Mouse (Mus musculus): Measurements from ENCODE around the gene Smim26. TPM values are rescaled to one million over a fixed set of nuclear protein-coding genes. Genes with fewer than 3 reads are reported as not detected.

Gene Smim26
- total and polyA plus RNA-seq, 2 experiments from 2014 or later = 18.9 to 72.7 TPM

DNA sequence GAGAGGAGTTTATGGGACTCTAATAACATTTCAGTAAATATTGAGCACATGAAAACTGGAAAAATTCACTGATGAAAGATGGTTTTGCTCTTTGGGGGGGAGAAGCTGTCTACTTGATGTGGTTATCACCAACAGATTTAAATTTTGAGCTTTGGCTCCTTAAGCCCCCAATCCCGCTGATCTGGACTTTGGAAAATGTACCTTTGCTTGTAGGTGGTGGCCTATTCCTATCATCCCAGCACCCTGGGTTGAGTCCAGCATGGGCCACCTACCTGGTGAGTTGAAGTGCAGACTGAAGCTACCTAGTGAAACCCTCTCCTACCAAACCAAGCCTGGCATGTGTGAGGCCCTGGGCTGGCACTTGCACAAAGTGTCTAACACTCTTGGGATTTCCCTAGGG is 7.7 kb downstream of the Smim26 start:
- Histone ChIP-seq H3K4me2 (ENCODE audit: low read depth, low read length) (no peak overlapping the region), H3K9ac (replicated peaks; ENCODE audit: low read length) (no peak overlapping the region), H3K4me1 (ENCODE audit: insufficient read depth, low read length) (no peaks in the 10 kb centered on the region), H3K4me3 (ENCODE audit: low read length) (no peak overlapping the region), H3K36me3 (ENCODE audit: insufficient read depth, low read length) (peaks cover under 1% of the 10 kb centered on the region; the same call in 1 of the 2 replicates), H3K27me3 (ENCODE audit: insufficient read depth, low read length) (no peaks in the 10 kb centered on the region), H3K27ac (no peak overlapping the region), H3K9me3 (ENCODE audit: low read length) (no peaks in the 10 kb centered on the region)
- WGBS = 93% methylated on average over 1 of the region's 1 CpGs
- no peak for TF ChIP-seq CTCF (IDR thresholded peaks at IDR 0.05; ENCODE audit: low read depth)
- ATAC-seq = no peak
- no peak for DNase-seq (ENCODE audit: low spot score)

DNA sequence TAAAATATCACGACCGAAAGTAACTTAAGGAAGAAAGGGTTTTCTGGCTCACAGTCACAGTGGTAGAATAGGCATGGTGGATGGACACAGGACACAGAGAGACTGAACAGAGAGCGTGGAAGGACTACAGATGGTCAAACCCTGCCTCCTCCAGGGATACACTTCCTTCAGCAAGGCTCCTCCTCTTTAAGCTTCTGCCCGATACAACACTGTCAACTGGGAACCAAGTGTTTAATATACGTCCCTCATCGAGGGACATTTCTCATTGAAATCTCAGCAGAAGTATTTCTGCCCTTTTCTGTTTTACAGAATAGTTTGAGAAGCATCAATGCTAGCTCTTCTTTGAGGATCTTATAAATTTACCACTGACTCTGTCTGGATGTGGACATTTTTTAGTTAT is 20.1 kb downstream of the Smim26 start:
- WGBS = 93% methylated on average over 6 of the region's 6 CpGs
- H3K4me1 ChIP-seq (ENCODE audit: insufficient read depth, low read length) = no peaks in the 10 kb centered on the region
- no peaks in the 10 kb centered on the region for H3K27me3 ChIP-seq (ENCODE audit: insufficient read depth, low read length)

DNA sequence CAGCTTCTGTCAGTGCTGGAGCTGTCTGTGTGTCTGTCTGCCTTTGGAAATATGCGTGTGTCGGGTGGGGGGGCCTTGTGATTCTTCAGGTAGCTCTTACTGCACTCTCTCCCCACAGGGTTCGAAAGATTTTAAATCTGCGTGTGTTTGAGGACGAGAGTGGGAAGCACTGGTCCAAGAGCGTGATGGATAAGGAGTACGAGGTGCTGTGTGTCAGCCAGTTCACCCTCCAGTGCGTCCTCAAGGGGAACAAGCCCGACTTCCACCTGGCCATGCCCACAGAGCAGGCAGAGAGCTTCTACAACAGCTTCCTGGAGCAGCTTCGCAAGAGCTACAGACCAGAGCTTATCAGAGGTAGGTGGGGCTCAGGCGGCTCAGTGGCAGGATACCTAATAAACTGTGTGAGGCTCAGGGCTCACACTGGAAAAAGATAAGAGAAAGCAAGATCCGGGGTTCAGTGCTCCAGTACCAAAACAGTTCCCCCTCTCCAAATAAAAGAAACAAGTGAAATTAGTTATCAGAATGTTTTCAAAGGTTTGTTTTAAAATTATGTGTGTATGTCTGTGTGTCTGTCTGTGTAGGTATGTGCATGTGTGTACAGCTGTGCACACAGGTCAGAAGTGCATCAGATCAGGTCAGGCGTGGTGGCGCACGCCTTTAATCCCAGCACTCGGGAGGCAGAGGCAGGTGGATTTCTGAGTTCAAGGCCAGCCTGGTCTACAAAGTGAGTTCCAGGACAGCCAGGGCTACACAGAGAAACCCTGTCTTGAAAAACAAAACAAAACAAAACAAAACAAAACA is 23.4 kb downstream of the Smim26 start:
- Histone ChIP-seq H3K9me3 (ENCODE audit: low read length) (no peaks in the 10 kb centered on the region), H3K9ac (replicated peaks; ENCODE audit: low read length) (no peak overlapping the region), H3K27ac (no peak overlapping the region), H3K4me1 (ENCODE audit: insufficient read depth, low read length) (no peaks in the 10 kb centered on the region), H3K36me3 (ENCODE audit: insufficient read depth, low read length) (0 out of 2 replicates have a peak, but pooled peaks cover 2% of the 10 kb centered on the region), H3K4me3 (ENCODE audit: low read length) (no peak overlapping the region), H3K4me2 (ENCODE audit: low read depth, low read length) (no peak overlapping the region), H3K27me3 (ENCODE audit: insufficient read depth, low read length) (no peaks in the 10 kb centered on the region)
- TF ChIP-seq CTCF (IDR thresholded peaks at IDR 0.05; ENCODE audit: low read depth) = no peak
- WGBS = 94% methylated on average over 16 of the region's 16 CpGs
- no peak for ATAC-seq
- DNase-seq (ENCODE audit: low spot score) = no peak

More for the DNA sequence above, 20.1 kb downstream of the Smim26 start:
- no peak for DNase-seq (ENCODE audit: low spot score)
- no peak overlapping the region for H3K9ac ChIP-seq (replicated peaks; ENCODE audit: low read length)
- no peak overlapping the region for H3K4me2 ChIP-seq (ENCODE audit: low read depth, low read length)
- no peaks in the 10 kb centered on the region for H3K9me3 ChIP-seq (ENCODE audit: low read length)
- no peak overlapping the region for H3K4me3 ChIP-seq (ENCODE audit: low read length)
- H3K36me3 ChIP-seq (ENCODE audit: insufficient read depth, low read length) = 0 out of 2 replicates have a peak, but pooled peaks cover 2% of the 10 kb centered on the region
- ATAC-seq = no peak
- H3K27ac ChIP-seq = no peak overlapping the region
- no peak for TF ChIP-seq CTCF (IDR thresholded peaks at IDR 0.05; ENCODE audit: low read depth)

GRCm38 (mm10) chr2:144621491-144621890 is 27.6 kb downstream of the Smim26 start:
- Histone ChIP-seq H3K27me3 (ENCODE audit: insufficient read depth, low read length) (no peaks in the 10 kb centered on the region), H3K4me3 (ENCODE audit: low read length) (no peak overlapping the region), H3K9me3 (ENCODE audit: low read length) (no peaks in the 10 kb centered on the region), H3K9ac (replicated peaks; ENCODE audit: low read length) (no peak overlapping the region), H3K4me1 (ENCODE audit: insufficient read depth, low read length) (no peaks in the 10 kb centered on the region), H3K4me2 (ENCODE audit: low read depth, low read length) (no peak overlapping the region), H3K36me3 (ENCODE audit: insufficient read depth, low read length) (0 out of 2 replicates have a peak, but pooled peaks cover 2% of the 10 kb centered on the region), H3K27ac (no peak overlapping the region)
- DNase-seq (ENCODE audit: low spot score) = peak; percentile 23
- WGBS = 19% methylated on average over 6 of the region's 6 CpGs
- TF ChIP-seq CTCF (IDR thresholded peaks at IDR 0.05; ENCODE audit: low read depth) = no peak
- ATAC-seq = no peak

- ATAC-seq (no peak), DNase-seq (ENCODE audit: low spot score) (no peak)
- Histone ChIP-seq H3K27me3 (ENCODE audit: insufficient read depth, low read length) (no peaks in the 10 kb centered on the region), H3K4me1 (ENCODE audit: insufficient read depth, low read length) (no peaks in the 10 kb centered on the region), H3K27ac (no peak overlapping the region), H3K9me3 (ENCODE audit: low read length) (no peaks in the 10 kb centered on the region), H3K9ac (replicated peaks; ENCODE audit: low read length) (no peak overlapping the region), H3K4me2 (ENCODE audit: low read depth, low read length) (no peak overlapping the region), H3K4me3 (ENCODE audit: low read length) (no peak overlapping the region), H3K36me3 (ENCODE audit: insufficient read depth, low read length) (no peaks in the 10 kb centered on the region)
- 74% methylated on average over 2 of the region's 2 CpGs for WGBS
- no peak for TF ChIP-seq CTCF (IDR thresholded peaks at IDR 0.05; ENCODE audit: low read depth)
These were observed 39.7 kb downstream of the Smim26 start for GRCm38 (mm10) chr2:144633551-144633950.

- WGBS = 78% methylated on average over 5 of the region's 5 CpGs
- no peak for TF ChIP-seq CTCF (IDR thresholded peaks at IDR 0.05; ENCODE audit: low read depth)
- Histone ChIP-seq H3K4me2 (ENCODE audit: low read depth, low read length) (no peak overlapping the region), H3K36me3 (ENCODE audit: insufficient read depth, low read length) (no peaks in the 10 kb centered on the region), H3K27ac (no peak overlapping the region), H3K9me3 (ENCODE audit: low read length) (no peaks in the 10 kb centered on the region), H3K4me1 (ENCODE audit: insufficient read depth, low read length) (no peaks in the 10 kb centered on the region), H3K27me3 (ENCODE audit: insufficient read depth, low read length) (no peaks in the 10 kb centered on the region), H3K4me3 (ENCODE audit: low read length) (no peak overlapping the region), H3K9ac (replicated peaks; ENCODE audit: low read length) (no peak overlapping the region)
- DNase-seq (ENCODE audit: low spot score) = no peak
- ATAC-seq = no peak
These were observed 40.4 kb downstream of the Smim26 start for GRCm38 (mm10) chr2:144634231-144634630.

GRCm38 (mm10) chr2:144634729-144635128 is 40.9 kb downstream of the Smim26 start:
- Histone ChIP-seq H3K27ac (no peak overlapping the region), H3K4me1 (ENCODE audit: insufficient read depth, low read length) (no peaks in the 10 kb centered on the region), H3K9me3 (ENCODE audit: low read length) (no peaks in the 10 kb centered on the region), H3K9ac (replicated peaks; ENCODE audit: low read length) (no peak overlapping the region), H3K27me3 (ENCODE audit: insufficient read depth, low read length) (no peaks in the 10 kb centered on the region), H3K4me2 (ENCODE audit: low read depth, low read length) (no peak overlapping the region), H3K4me3 (ENCODE audit: low read length) (no peak overlapping the region), H3K36me3 (ENCODE audit: insufficient read depth, low read length) (no peaks in the 10 kb centered on the region)
- WGBS = 65% methylated on average over 2 of the region's 2 CpGs
- no peak for TF ChIP-seq CTCF (IDR thresholded peaks at IDR 0.05; ENCODE audit: low read depth)
- peak; percentile 27 for DNase-seq (ENCODE audit: low spot score)
- no peak for ATAC-seq

Data from hindbrain, postnatal 0 days (tissue).